Mouse (Mus musculus) cerebellum, postnatal 4 days (tissue): ENCODE results near the gene Hils1.
A peak's percentile ranks its signal among the peaks of the same experiment; 100 is the strongest.

Experiments
- DNase-seq, 2 experiments: peaks; one replicate each; pipeline ENCODE4 v3.0.0; 2022; ENCODE audit warnings: low spot score in 2 of 2, mixed read lengths in 1 of 2

The Hils1 gene

GRCm38 (mm10) chr11:94988780-94989561 lies 21.6 kb downstream of the Hils1 start:
- DNase-seq: no peak

GRCm38 (mm10) chr11:94989562-94990017 lies 22.2 kb downstream of the Hils1 start:
- DNase-seq: peak in 1 of 2 experiments; percentile 75

DNA sequence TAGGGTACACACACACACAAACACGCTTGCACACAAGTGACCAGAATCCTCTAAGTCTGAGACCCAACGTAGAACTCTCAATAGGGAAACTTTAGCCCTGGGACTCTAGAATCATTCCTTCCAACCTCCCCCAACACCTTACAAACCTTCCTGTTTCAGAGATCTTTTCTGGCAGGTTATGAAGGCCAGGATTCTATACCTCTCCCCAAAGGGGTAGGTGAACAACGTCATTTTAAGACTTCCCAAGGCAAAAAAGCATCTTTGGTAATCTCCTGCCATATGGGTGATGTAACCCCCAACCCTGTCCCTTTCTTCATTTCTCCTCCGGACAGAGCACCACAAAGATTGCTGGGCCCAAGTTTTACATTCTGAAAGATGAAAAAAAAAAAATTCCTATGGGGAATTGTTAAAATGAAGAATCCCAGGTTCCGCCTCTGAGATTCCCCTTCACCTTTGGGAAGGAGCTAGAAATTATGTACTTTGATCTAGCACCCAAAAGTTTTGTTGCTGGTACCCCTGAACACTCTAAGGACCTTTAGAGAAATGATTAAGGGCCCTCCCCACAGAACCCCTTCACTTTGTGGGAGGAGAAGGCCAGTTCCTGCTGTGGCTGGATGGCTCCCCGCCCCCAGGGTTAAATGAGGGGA lies 22.8 kb downstream of the Hils1 start:
- no peak for DNase-seq

- peak; percentile 89 to 94 for DNase-seq
Observed at GRCm38 (mm10) chr11:94990749-94991577, 23.6 kb downstream of the Hils1 start, which contains the start of gene Ppp1r9b. Ppp1r9b (plus strand) TSS chr11:94991035.

DNA sequence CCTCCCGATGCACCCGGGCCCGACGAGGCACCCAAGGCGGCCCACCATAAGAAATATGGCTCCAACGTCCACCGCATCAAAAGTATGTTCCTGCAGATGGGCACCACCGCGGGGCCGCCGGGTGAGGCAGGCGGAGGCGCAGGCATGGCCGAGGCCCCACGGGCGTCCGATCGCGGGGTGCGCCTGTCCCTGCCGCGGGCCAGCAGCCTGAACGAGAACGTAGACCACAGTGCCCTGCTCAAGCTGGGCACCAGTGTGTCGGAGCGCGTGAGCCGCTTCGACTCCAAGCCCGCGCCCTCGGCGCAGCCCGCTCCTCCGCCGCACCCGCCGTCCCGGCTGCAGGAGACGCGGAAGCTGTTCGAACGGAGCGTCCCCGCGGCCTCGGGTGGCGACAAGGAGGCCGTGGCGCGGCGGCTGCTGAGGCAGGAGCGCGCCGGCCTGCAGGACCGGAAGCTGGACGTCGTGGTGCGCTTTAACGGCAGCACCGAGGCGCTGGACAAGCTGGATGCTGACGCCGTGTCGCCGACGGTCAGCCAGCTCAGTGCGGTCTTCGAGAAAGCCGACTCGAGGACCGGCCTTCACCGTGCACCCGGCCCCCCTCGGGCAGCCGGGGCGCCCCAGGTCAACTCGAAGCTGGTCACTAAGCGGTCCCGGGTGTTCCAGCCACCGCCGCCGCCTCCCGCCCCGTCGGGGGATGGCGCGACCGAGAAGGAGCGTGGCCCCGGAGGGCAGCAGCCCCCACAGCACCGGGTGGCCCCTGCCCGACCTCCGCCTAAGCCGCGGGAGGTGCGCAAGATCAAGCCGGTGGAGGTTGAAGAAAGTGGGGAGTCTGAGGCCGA lies 24.5 kb downstream of the Hils1 start:
- DNase-seq: no peak

GRCm38 (mm10) chr11:94992480-94992753 lies 25.0 kb downstream of the Hils1 start:
- no peak for DNase-seq

- no peak for DNase-seq
Observed at GRCm38 (mm10) chr11:94992754-94993606, 25.6 kb downstream of the Hils1 start.

DNA sequence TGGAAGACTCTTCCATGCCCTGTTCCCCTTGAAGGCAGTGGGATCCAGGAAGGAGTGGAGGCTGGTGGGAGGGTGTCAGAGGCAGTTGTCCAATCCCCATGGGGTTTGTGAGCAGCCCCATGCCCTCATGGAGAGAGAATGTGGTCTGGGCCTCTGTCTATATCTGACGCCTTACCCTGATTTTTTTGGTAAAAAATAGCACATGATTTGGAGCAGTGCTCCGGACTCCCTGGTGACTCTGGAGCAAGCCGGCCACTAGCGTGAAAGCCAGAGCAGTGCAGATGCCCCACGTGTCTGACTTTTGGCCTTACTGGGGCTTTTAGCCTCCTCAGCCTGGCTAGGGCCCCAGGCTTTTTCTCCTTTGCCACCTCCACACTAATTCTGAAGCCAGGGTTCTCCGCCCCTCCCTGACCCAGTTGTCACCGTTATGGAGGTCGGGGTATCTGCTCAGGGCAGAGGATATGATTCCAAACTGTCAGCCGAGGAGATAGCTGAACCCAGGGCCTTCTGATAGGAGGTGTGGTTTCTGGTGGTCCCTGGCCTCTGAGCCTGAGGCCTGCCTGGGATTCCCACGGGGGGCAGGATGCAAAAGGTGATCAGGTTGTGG lies 26.9 kb downstream of the Hils1 start:
- DNase-seq: no peak

GRCm38 (mm10) chr11:94994947-94995772 lies 27.8 kb downstream of the Hils1 start:
- DNase-seq: no peak

GRCm38 (mm10) chr11:94996101-94996500 lies 28.7 kb downstream of the Hils1 start:
- DNase-seq: no peak

DNA sequence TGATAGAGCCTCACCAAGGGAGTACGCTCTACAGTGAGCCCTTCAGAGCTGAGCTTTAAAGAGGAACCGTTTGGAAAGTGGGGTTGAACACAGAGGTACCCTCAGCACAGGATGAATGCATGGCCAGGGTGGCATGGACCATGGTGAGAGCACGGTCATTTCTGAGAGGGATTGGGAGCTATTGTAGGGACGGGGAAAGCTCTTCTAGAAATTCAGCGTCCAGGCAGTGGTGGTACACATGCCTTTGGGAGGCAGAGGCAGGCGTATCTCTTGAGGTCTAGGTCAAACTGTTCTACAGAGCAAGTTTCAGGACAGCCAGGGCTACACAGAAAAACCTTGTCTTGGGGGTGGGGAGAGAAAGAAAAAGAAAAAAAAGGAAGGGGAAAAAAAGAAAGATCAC lies 29.6 kb downstream of the Hils1 start:
- no peak for DNase-seq

GRCm38 (mm10) chr11:94997596-94997995 lies 30.2 kb downstream of the Hils1 start:
- DNase-seq: no peak

- DNase-seq: no peak
Observed at GRCm38 (mm10) chr11:94998041-94998531, 30.7 kb downstream of the Hils1 start.

DNA sequence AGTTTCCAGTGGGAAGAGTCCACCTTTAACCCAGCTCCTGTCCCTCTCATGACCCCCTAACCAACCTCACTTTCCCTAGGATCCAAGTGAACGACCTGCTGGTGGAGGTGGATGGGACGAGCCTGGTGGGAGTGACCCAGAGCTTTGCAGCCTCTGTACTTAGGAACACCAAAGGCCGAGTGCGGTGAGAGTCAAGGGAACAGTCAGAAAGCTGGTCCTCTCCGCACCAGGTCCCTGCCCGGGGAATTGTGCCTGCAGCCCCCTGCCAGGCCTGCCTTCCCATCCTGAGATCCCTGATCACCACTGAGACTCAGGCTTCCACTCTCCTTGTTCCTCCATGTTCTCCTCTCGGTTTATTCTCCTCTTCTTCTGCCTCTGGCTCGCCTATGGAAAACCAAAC lies 32.7 kb downstream of the Hils1 start:
- DNase-seq: no peak

GRCm38 (mm10) chr11:95000548-95000947 lies 33.2 kb downstream of the Hils1 start:
- no peak for DNase-seq

- peak in 1 of 2 experiments; percentile 80 for DNase-seq
Observed at GRCm38 (mm10) chr11:95001058-95001457, 33.7 kb downstream of the Hils1 start.

GRCm38 (mm10) chr11:95001584-95002347 lies 34.4 kb downstream of the Hils1 start:
- no peak for DNase-seq

DNA sequence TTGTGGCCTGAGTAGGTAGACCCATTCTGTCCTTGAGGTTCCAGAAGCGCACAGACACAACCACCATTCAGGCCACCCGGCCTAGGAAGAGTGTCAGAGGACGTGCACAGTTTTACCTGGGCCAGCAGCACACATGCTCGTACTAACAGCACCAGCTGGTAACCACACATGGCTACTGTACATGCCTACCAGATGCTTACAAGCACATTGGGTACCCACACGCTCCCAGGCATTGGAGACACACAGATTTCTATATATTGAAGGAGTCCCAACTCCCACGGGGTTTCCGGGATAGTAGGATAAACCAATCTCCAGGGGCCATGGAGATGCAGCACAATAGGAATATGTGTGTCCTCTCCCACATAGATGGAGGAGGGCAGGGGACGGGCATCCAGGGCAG lies 35.3 kb downstream of the Hils1 start:
- no peak for DNase-seq
